Mouse (Mus musculus) ES-E14 (cell line): Measurements from ENCODE around the gene Sfi1. TPM values are rescaled to one million over a fixed set of nuclear protein-coding genes. Genes with fewer than 3 reads are reported as not detected.
"Not testable (repeated sequence)": the region's sequence is repeated elsewhere in the genome, so short reads cannot be mapped to it uniquely, and the experiment has no call there.

Source experiments
- DNase-seq: peaks from one replicate; pipeline ENCODE4 v3.0.0-alpha.2; 2013; ENCODE audit warnings: low read depth, low spot score
- H3K27ac ChIP-seq: 2 replicates; pipeline ENCODE4 v1.5.1; 2012; ENCODE audit warnings: low read depth, mild to moderate bottlenecking, low read length, moderate library complexity, mixed read lengths; ENCODE audit not compliant: poor library complexity, insufficient read depth, severe bottlenecking
- H3K36me3 ChIP-seq: 2 replicates; pipeline ENCODE4 v1.6.1; 2012; ENCODE audit warnings: mild to moderate bottlenecking, low read length, moderate library complexity, mixed read lengths; ENCODE audit not compliant: control insufficient read depth, poor library complexity, insufficient read depth, severe bottlenecking
- H3K4me1 ChIP-seq, 2 experiments: fragments of 150-350 bp in 1 of 2; sonication (generic) in 1 of 2; 2 replicates each; pipeline ENCODE4 v1.6.1; 2012; ENCODE audit warnings: low read length in 2 of 2, mild to moderate bottlenecking in 1 of 2, mixed read lengths in 1 of 2; ENCODE audit not compliant: control insufficient read depth in 2 of 2, insufficient read depth in 2 of 2, poor library complexity in 1 of 2
- H3K4me3 ChIP-seq, 2 experiments: fragments of 150-350 bp in 1 of 2; sonication (generic) in 1 of 2; 2 replicates each; pipeline ENCODE4 v1.5.1; 2012; ENCODE audit warnings: low read length in 2 of 2, low read depth in 1 of 2, mild to moderate bottlenecking in 1 of 2, mixed read lengths in 1 of 2; ENCODE audit not compliant: insufficient read depth in 1 of 2, poor library complexity in 1 of 2, severe bottlenecking in 1 of 2
- H3K9ac ChIP-seq: 2 replicates; pipeline ENCODE4 v1.6.1; 2012; ENCODE audit warnings: low read depth, mild to moderate bottlenecking, low read length, mixed read lengths; ENCODE audit not compliant: poor library complexity, insufficient read depth, severe bottlenecking
- H3K9me3 ChIP-seq: fragments of 150-350 bp; sonication (generic); 2 replicates; pipeline ENCODE4 v1.6.1; 2012; ENCODE audit warnings: low read depth, mild to moderate bottlenecking, low read length; ENCODE audit not compliant: control insufficient read depth, insufficient read depth
- CHD2 ChIP-seq: IDR thresholded peaks from 2 replicates; pipeline ENCODE4 v1.6.1; 2014; ENCODE audit warnings: mild to moderate bottlenecking, low read depth, low read length, inconsistent platforms
- HCFC1 ChIP-seq: IDR thresholded peaks from 2 replicates; pipeline ENCODE4 v1.6.1; 2012; ENCODE audit warnings: low read length, inconsistent platforms, borderline replicate concordance; ENCODE audit not compliant: insufficient read depth
- MAFK ChIP-seq: IDR thresholded peaks from 2 replicates; pipeline ENCODE4 v1.6.1; 2014; ENCODE audit warnings: mild to moderate bottlenecking, low read depth, low read length, inconsistent platforms; ENCODE audit not compliant: insufficient read depth
- ZC3H11A ChIP-seq: IDR thresholded peaks from 2 replicates; pipeline ENCODE4 v1.6.1; 2012; ENCODE audit warnings: low read depth, mild to moderate bottlenecking, inconsistent platforms, low read length, borderline replicate concordance
- ZNF384 ChIP-seq: IDR thresholded peaks from 2 replicates; pipeline ENCODE4 v1.6.1; 2012; ENCODE audit warnings: low read depth, low read length, inconsistent platforms
- in situ Hi-C, 2 experiments: fragments of 600-800 bp; cut with MboI; formaldehyde crosslinking; loops; one replicate each; pipeline ENCODE4 v1.15.1; 2025; ENCODE audit warnings: low sequenced_read_pairs in 2 of 2, inconsistent platforms in 1 of 2; ENCODE audit not compliant: unreplicated experiment in 2 of 2
- total RNA-seq: library from RNA; depleted of rRNA; stranded (reverse); fragments of 300-350 nt; gene quantifications from 2 replicates; pipeline ENCODE4 v1.2.3, GENCODE M21; 2012

Gene Sfi1
- total RNA-seq, 1 experiment, result 18.5 TPM

- H3K9me3 ChIP-seq, H3K4me1 ChIP-seq, in situ Hi-C loops, H3K27ac ChIP-seq, H3K36me3 ChIP-seq, H3K9ac ChIP-seq, DNase-seq, H3K4me3 ChIP-seq: not testable (repeated sequence)
Observed at GRCm38 (mm10) chr11:3126478-3127302, 66.6 kb downstream of the Sfi1 start.

- H3K9ac ChIP-seq, H3K4me3 ChIP-seq, H3K9me3 ChIP-seq, in situ Hi-C loops, H3K36me3 ChIP-seq, DNase-seq, H3K4me1 ChIP-seq, H3K27ac ChIP-seq: not testable (repeated sequence)
Observed at GRCm38 (mm10) chr11:3125922-3126321, 67.3 kb downstream of the Sfi1 start.

GRCm38 (mm10) chr11:3124932-3125810 lies 68.1 kb downstream of the Sfi1 start:
- H3K4me3 ChIP-seq, H3K9ac ChIP-seq, DNase-seq, H3K27ac ChIP-seq, H3K4me1 ChIP-seq, H3K36me3 ChIP-seq, H3K9me3 ChIP-seq, in situ Hi-C loops: not testable (repeated sequence)
- 0 out of 2 replicates have a peak, but pooled peaks have one; percentile 29 for TF ChIP-seq ZNF384

GRCm38 (mm10) chr11:3114403-3114802 lies 78.9 kb downstream of the Sfi1 start:
- no peak for TF ChIP-seq CHD2
- no peak for TF ChIP-seq ZC3H11A
- no peak for TF ChIP-seq HCFC1
- no peak overlapping the region for H3K4me3 ChIP-seq

GRCm38 (mm10) chr11:3106154-3106553 lies 87.1 kb downstream of the Sfi1 start:
- TF ChIP-seq ZNF384 (no peak), MAFK (no peak), CHD2 (no peak), ZC3H11A (no peak), HCFC1 (no peak)
- no peak for DNase-seq
- Histone ChIP-seq H3K27ac (no peak overlapping the region), H3K36me3 (no peaks in the 10 kb centered on the region), H3K4me3 (no peak overlapping the region), H3K9me3 (peaks cover 4% of the 10 kb centered on the region; the same call in 1 of the 2 replicates), H3K4me1 (no peaks in the 10 kb centered on the region), H3K9ac (no peak overlapping the region)
- in situ Hi-C loops, result no loop called here

More at GRCm38 (mm10) chr11:3114403-3114802, 78.9 kb downstream of the Sfi1 start:
- Histone ChIP-seq H3K27ac (no peak overlapping the region), H3K9ac (no peak overlapping the region), H3K9me3 (no peaks in the 10 kb centered on the region; the same call in 1 of the 2 replicates), H3K4me1 (no peaks in the 10 kb centered on the region), H3K36me3 (no peaks in the 10 kb centered on the region)
- DNase-seq, result no peak
- in situ Hi-C loops, result no loop called here
